Mouse (Mus musculus) heart, adult 10 weeks (tissue): ENCODE data around the gene Lypd6b. TPM values are rescaled to one million over a fixed set of nuclear protein-coding genes. Genes with fewer than 3 reads are reported as not detected.

Experiments used
- polyA plus RNA-seq: library from polyadenylated mRNA; stranded (reverse); fragments of 350-450 nt; fragmentation: Illumina TruSeq; extraction: RNeasy Lipid Tissue Mini Kit (QIAGEN cat#74804); gene quantifications from one replicate; pipeline ENCODE4 v1.2.3, GENCODE M21; 2014; ENCODE audit warnings: low read depth, low replicate concordance

The Lypd6b gene
- polyA plus RNA-seq: not detected

DNA sequence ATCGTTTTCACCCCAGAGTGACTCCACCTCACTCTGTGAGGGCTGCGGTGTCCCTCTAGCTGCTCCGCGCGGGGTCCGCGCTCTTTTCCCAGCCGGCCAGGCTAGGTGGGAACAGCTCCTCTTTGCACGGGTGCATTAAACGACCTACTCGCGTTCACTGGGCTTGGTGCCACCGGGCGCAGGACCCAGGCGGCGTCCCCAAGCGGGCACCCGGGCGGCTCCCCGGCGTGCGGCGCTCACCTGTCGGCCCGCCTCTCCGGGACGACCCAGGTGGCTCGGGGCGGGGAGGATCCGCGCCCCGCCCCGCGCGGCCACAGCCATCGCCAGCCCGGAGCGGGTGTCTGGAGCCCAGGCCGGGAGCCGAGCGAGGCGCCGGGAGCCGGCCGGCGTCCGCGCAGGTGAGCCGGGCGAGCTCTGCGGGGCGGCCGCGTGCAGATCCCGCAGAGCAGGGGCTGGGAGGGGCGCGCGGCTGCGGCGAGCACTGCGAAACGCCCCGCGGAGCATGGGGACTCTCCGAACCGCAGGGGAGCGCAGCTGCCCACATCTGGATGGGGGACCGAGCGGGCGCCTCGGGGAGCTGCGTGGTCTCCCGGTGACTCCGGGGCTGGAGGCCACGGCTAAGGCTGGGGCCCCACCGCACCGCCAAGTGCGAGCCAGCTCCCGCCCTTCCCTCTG lies at the start of gene Lypd6b:
Lypd6b (plus strand) TSS at position 313 of the 675 bp plus-strand sequence.

Other genes with a start within 250 kb of the Lypd6b start
- gene Kif5c, start 168.4 kb upstream of the Lypd6b start, polyA plus RNA-seq: 0.99 TPM